Mouse (Mus musculus): ENCODE results near the gene Ank2. TPM values are rescaled to one million over a fixed set of nuclear protein-coding genes. Genes with fewer than 3 reads are reported as not detected.

Gene Ank2
- polyA plus RNA-seq, 1 experiment from 2014 or later: 16.6 TPM

DNA sequence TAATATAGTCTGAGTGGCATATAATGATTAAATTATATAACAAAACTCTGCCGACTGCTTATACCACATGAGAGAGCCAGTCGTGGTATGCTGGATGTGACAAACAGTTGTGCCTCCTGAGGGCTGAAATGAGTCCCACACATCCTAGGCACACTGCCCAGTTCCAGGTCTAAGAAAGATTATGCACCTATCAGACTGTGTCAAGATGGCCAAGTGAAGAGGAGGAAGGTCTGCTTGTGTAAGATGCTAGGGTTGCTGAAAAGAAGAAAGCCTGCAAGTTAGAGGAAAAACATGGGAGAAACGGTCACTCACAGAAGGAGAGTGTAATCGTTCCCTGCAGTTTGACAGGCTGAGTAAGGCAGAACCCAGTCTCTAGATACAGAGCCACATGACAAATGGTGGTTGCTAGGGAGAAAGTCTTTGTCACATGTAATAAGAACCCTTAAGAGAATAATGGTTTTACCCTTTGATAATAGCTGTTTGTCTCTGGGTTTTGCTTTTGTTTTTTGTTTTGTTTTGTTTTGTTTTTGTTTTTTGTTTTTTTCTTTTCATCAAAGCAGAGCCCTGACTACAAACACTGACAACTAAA, 29.9 kb downstream of the Ank2 start:
- DNase-seq (ENCODE audit: low spot score) (no peak), ATAC-seq (ENCODE audit: insufficient number of reproducible peaks, low FRiP score, low TSS enrichment, low read depth) (no peak)
- WGBS: 68% methylated on average over 4 of the region's 4 CpGs
- no peak overlapping the region for H3K4me3 ChIP-seq (ENCODE audit: low read depth, low read length)
- H3K36me3 ChIP-seq (ENCODE audit: control insufficient read depth, insufficient read depth, low read length): no peaks in the 10 kb centered on the region
- H3K27me3 ChIP-seq (ENCODE audit: control insufficient read depth, insufficient read depth, low read length): no peaks in the 10 kb centered on the region
- H3K4me2 ChIP-seq (ENCODE audit: low read depth, severe bottlenecking): no peak overlapping the region
- no peak overlapping the region for H3K27ac ChIP-seq (replicated peaks; ENCODE audit: low read depth, low read length)
- no peaks in the 10 kb centered on the region for H3K4me1 ChIP-seq (ENCODE audit: control insufficient read depth, insufficient read depth, low read length)
- no peaks in the 10 kb centered on the region for H3K9me3 ChIP-seq (ENCODE audit: control insufficient read depth, low read length)
- H3K9ac ChIP-seq (ENCODE audit: low read length): no peak overlapping the region

GRCm38 (mm10) chr3:127468569-127468968, 30.6 kb downstream of the Ank2 start:
- no peaks in the 10 kb centered on the region for H3K36me3 ChIP-seq (ENCODE audit: control insufficient read depth, insufficient read depth, low read length)
- no peaks in the 10 kb centered on the region for H3K9me3 ChIP-seq (ENCODE audit: control insufficient read depth, low read length)
- no peak overlapping the region for H3K9ac ChIP-seq (ENCODE audit: low read length)
- no peaks in the 10 kb centered on the region for H3K27me3 ChIP-seq (ENCODE audit: control insufficient read depth, insufficient read depth, low read length)
- DNase-seq (ENCODE audit: low spot score) (no peak), ATAC-seq (ENCODE audit: insufficient number of reproducible peaks, low FRiP score, low TSS enrichment, low read depth) (no peak)
- H3K4me2 ChIP-seq (ENCODE audit: low read depth, severe bottlenecking): no peak overlapping the region
- H3K27ac ChIP-seq (replicated peaks; ENCODE audit: low read depth, low read length): no peak overlapping the region
- no peaks in the 10 kb centered on the region for H3K4me1 ChIP-seq (ENCODE audit: control insufficient read depth, insufficient read depth, low read length)
- no peak overlapping the region for H3K4me3 ChIP-seq (ENCODE audit: low read depth, low read length)
- WGBS: 91% methylated on average over 8 of the region's 8 CpGs

- Histone ChIP-seq H3K9me3 (ENCODE audit: control insufficient read depth, low read length) (no peaks in the 10 kb centered on the region), H3K36me3 (ENCODE audit: control insufficient read depth, insufficient read depth, low read length) (no peaks in the 10 kb centered on the region), H3K27ac (replicated peaks; ENCODE audit: low read depth, low read length) (no peak overlapping the region), H3K4me2 (ENCODE audit: low read depth, severe bottlenecking) (no peak overlapping the region), H3K27me3 (ENCODE audit: control insufficient read depth, insufficient read depth, low read length) (no peaks in the 10 kb centered on the region), H3K9ac (ENCODE audit: low read length) (no peak overlapping the region), H3K4me3 (ENCODE audit: low read depth, low read length) (no peak overlapping the region), H3K4me1 (ENCODE audit: control insufficient read depth, insufficient read depth, low read length) (no peaks in the 10 kb centered on the region)
- WGBS: 34% methylated on average over 14 of the region's 14 CpGs
- ATAC-seq (ENCODE audit: insufficient number of reproducible peaks, low FRiP score, low TSS enrichment, low read depth): no peak
- DNase-seq (ENCODE audit: low spot score): no peak
Measured at GRCm38 (mm10) chr3:127463816-127464480, 35.2 kb downstream of the Ank2 start.

- Histone ChIP-seq H3K27ac (replicated peaks; ENCODE audit: low read depth, low read length) (no peak overlapping the region), H3K36me3 (ENCODE audit: control insufficient read depth, insufficient read depth, low read length) (no peaks in the 10 kb centered on the region), H3K4me3 (ENCODE audit: low read depth, low read length) (no peak overlapping the region), H3K4me2 (ENCODE audit: low read depth, severe bottlenecking) (no peak overlapping the region), H3K9ac (ENCODE audit: low read length) (no peak overlapping the region), H3K9me3 (ENCODE audit: control insufficient read depth, low read length) (no peaks in the 10 kb centered on the region), H3K4me1 (ENCODE audit: control insufficient read depth, insufficient read depth, low read length) (no peaks in the 10 kb centered on the region), H3K27me3 (ENCODE audit: control insufficient read depth, insufficient read depth, low read length) (no peaks in the 10 kb centered on the region)
- ATAC-seq (ENCODE audit: insufficient number of reproducible peaks, low FRiP score, low TSS enrichment, low read depth) (no peak), DNase-seq (ENCODE audit: low spot score) (no peak)
- WGBS: 28% methylated on average over 9 of the region's 9 CpGs
Measured at GRCm38 (mm10) chr3:127463165-127463564, 36.0 kb downstream of the Ank2 start.

DNA sequence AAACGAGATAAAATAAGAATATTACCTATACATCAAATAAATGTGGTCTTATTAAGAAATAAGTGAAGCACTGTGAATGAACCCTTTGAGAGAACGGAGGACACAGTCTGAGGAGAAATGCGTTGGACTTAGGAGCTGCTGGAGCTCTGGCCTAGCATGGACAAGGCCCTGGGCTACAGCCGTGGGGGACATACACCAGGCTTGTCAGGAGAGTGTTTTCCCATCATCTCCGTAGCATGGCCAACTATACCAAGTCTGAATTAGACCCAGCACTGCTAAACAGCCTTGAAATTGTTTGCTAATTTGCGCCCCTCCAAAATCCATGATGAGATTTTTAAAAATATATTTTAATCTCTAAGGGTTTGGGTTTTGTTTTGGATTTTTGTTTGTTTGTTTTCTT, 36.7 kb downstream of the Ank2 start:
- 76% methylated on average over 6 of the region's 6 CpGs for WGBS
- Histone ChIP-seq H3K9me3 (ENCODE audit: control insufficient read depth, low read length) (no peaks in the 10 kb centered on the region), H3K4me1 (ENCODE audit: control insufficient read depth, insufficient read depth, low read length) (no peaks in the 10 kb centered on the region), H3K27ac (replicated peaks; ENCODE audit: low read depth, low read length) (no peak overlapping the region), H3K27me3 (ENCODE audit: control insufficient read depth, insufficient read depth, low read length) (no peaks in the 10 kb centered on the region), H3K4me2 (ENCODE audit: low read depth, severe bottlenecking) (no peak overlapping the region), H3K9ac (ENCODE audit: low read length) (no peak overlapping the region), H3K36me3 (ENCODE audit: control insufficient read depth, insufficient read depth, low read length) (no peaks in the 10 kb centered on the region), H3K4me3 (ENCODE audit: low read depth, low read length) (no peak overlapping the region)
- ATAC-seq (ENCODE audit: insufficient number of reproducible peaks, low FRiP score, low TSS enrichment, low read depth) (no peak), DNase-seq (ENCODE audit: low spot score) (no peak)

GRCm38 (mm10) chr3:127460891-127461437, 38.2 kb downstream of the Ank2 start:
- Histone ChIP-seq H3K4me2 (ENCODE audit: low read depth, severe bottlenecking) (no peak overlapping the region), H3K27ac (replicated peaks; ENCODE audit: low read depth, low read length) (no peak overlapping the region), H3K9me3 (ENCODE audit: control insufficient read depth, low read length) (no peaks in the 10 kb centered on the region), H3K4me1 (ENCODE audit: control insufficient read depth, insufficient read depth, low read length) (no peaks in the 10 kb centered on the region), H3K9ac (ENCODE audit: low read length) (no peak overlapping the region), H3K27me3 (ENCODE audit: control insufficient read depth, insufficient read depth, low read length) (no peaks in the 10 kb centered on the region), H3K4me3 (ENCODE audit: low read depth, low read length) (no peak overlapping the region), H3K36me3 (ENCODE audit: control insufficient read depth, insufficient read depth, low read length) (no peaks in the 10 kb centered on the region)
- ATAC-seq (ENCODE audit: insufficient number of reproducible peaks, low FRiP score, low TSS enrichment, low read depth): no peak
- DNase-seq (ENCODE audit: low spot score): no peak
- 65% methylated on average over 11 of the region's 11 CpGs for WGBS

- ATAC-seq (ENCODE audit: insufficient number of reproducible peaks, low FRiP score, low TSS enrichment, low read depth) (no peak), DNase-seq (ENCODE audit: low spot score) (no peak)
- Histone ChIP-seq H3K27ac (replicated peaks; ENCODE audit: low read depth, low read length) (no peak overlapping the region), H3K4me3 (ENCODE audit: low read depth, low read length) (no peak overlapping the region), H3K4me2 (ENCODE audit: low read depth, severe bottlenecking) (no peak overlapping the region), H3K36me3 (ENCODE audit: control insufficient read depth, insufficient read depth, low read length) (no peaks in the 10 kb centered on the region), H3K9me3 (ENCODE audit: control insufficient read depth, low read length) (no peaks in the 10 kb centered on the region), H3K4me1 (ENCODE audit: control insufficient read depth, insufficient read depth, low read length) (no peaks in the 10 kb centered on the region), H3K9ac (ENCODE audit: low read length) (no peak overlapping the region), H3K27me3 (ENCODE audit: control insufficient read depth, insufficient read depth, low read length) (no peaks in the 10 kb centered on the region)
- WGBS: 15% methylated on average over 3 of the region's 3 CpGs
Measured at GRCm38 (mm10) chr3:127459858-127460257, 39.3 kb downstream of the Ank2 start.

DNA sequence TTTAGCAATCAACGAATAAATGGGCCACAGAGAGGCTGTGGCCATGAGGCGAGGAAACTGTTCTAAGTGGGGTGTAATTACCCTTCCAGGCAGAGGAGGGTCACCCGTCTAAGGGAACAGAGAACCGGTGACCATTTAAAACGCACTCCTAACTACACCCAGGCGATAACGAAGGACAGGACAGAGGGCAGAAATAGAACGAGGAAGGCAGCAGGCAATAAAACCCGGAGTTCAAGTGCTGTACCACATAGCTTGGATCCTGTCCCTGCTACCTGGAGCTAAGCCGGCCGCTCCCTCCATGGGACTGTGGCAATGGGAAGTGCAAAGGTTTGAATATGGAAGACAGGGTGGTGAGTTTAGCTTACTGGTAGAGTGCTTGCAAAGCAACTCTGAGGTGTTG, 40.2 kb downstream of the Ank2 start:
- Histone ChIP-seq H3K4me3 (ENCODE audit: low read depth, low read length) (no peak overlapping the region), H3K4me2 (ENCODE audit: low read depth, severe bottlenecking) (no peak overlapping the region), H3K4me1 (ENCODE audit: control insufficient read depth, insufficient read depth, low read length) (no peaks in the 10 kb centered on the region), H3K9me3 (ENCODE audit: control insufficient read depth, low read length) (no peaks in the 10 kb centered on the region), H3K27ac (replicated peaks; ENCODE audit: low read depth, low read length) (no peak overlapping the region), H3K36me3 (ENCODE audit: control insufficient read depth, insufficient read depth, low read length) (no peaks in the 10 kb centered on the region), H3K9ac (ENCODE audit: low read length) (no peak overlapping the region), H3K27me3 (ENCODE audit: control insufficient read depth, insufficient read depth, low read length) (no peaks in the 10 kb centered on the region)
- DNase-seq (ENCODE audit: low spot score) (no peak), ATAC-seq (ENCODE audit: insufficient number of reproducible peaks, low FRiP score, low TSS enrichment, low read depth) (no peak)
- WGBS: 11% methylated on average over 11 of the region's 11 CpGs

Data from limb, embryonic 11.5 days (tissue).